Mouse (Mus musculus): ENCODE results near the gene Ctsa. TPM values are rescaled to one million over a fixed set of nuclear protein-coding genes. Genes with fewer than 3 reads are reported as not detected.

Ctsa gene
- 122 and 135 TPM in 2 replicates for polyA plus RNA-seq (2014; fragmentation: Nextera tagmentation; extraction: Ambion mirVana)

DNA sequence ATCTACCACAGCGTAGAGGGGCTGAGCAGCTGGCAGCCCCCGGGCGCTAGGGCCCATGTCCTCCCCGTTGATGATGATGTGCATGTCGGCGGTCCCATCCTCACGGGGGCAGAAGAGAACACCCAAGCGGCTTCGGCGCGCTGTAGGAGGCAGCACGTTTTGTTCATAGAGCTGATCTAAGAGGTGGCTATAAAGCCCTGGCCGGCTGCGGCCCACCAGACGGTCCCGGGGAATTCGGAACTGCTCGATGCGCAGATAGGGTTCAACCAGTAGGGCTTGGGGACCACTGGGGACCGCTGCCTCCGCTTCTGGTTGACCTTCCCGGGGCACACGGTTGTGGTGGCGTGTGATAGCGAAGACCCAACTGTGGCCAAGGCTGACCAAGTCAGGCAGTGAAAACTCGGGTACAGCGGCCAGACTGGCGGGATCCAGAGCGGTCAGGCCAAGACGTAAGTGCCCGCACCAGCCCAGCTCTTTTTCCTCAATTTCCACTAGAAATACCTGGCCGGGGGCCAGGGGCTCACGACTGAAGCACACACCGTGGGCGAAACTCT is at the start of gene Ctsa:
Ctsa (plus strand) TSS at position 126 of the 554 bp plus-strand sequence.
- Histone ChIP-seq H3K4me3 (ENCODE audit: low read length) (peak within 1 kb of the TSS; percentile 63), H3K4me1 (ENCODE audit: control insufficient read depth, insufficient read depth, low read length) (peaks cover 11% of the 10 kb centered on the region), H3K27ac (ENCODE audit: low read depth, low read length) (peak within 1 kb of the TSS; percentile 83), H3K9ac (ENCODE audit: low read depth, low read length) (peak within 1 kb of the TSS; percentile 63), H3K36me3 (ENCODE audit: control insufficient read depth, insufficient read depth, low read length) (peaks cover 23% of the 10 kb centered on the region), H3K4me2 (replicated peaks; ENCODE audit: low read depth, low read length) (peak within 1 kb of the TSS; percentile 95), H3K9me3 (ENCODE audit: control insufficient read depth, low read length) (no peaks in the 10 kb centered on the region), H3K27me3 (ENCODE audit: control insufficient read depth, insufficient read depth, low read length) (no peaks in the 10 kb centered on the region)
- WGBS: under 1% methylated on average over 35 of the region's 35 CpGs
- ATAC-seq (ENCODE audit: low FRiP score, low TSS enrichment): peak; percentile 75

DNA sequence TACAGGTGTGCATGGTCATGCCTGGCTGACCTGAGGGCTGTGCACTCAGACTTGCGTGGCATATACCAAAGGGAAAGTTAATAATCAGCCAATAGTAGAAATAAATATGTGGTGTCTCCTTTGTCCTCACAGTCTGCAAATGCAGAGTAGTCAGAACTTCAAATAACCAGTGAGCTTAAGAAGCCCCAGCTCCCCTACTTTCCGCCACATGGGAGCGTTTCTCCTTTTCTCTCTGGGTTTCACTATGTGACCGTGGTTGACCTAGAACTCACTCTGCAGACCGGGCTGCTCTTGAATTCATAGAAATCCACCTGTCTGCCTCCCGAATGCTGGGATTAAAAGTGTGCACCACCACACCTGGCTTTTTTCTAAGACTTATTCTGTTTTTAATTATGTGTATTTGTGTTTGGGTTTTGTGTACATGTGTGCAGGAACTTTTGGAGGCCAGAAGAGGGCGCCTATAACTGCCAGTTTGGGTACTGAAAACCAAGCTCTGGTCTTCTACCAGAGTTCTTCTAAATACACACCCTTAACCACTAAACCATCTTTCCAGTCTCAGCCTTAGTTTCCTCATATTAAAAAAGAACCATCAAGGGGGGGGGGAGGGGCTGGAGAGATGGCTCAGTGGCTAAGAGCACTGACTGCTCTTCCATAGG is 48.6 kb upstream of the Ctsa start:
- ATAC-seq (ENCODE audit: low FRiP score, low TSS enrichment): no peak
- no peaks in the 10 kb centered on the region for H3K9me3 ChIP-seq (ENCODE audit: control insufficient read depth, low read length)
- H3K27me3 ChIP-seq (ENCODE audit: control insufficient read depth, insufficient read depth, low read length): no peaks in the 10 kb centered on the region
- no peak overlapping the region for H3K4me2 ChIP-seq (replicated peaks; ENCODE audit: low read depth, low read length)
- H3K9ac ChIP-seq (ENCODE audit: low read depth, low read length): no peak overlapping the region
- no peak overlapping the region for H3K4me3 ChIP-seq (ENCODE audit: low read length)
- no peak overlapping the region for H3K27ac ChIP-seq (ENCODE audit: low read depth, low read length)
- 78% methylated on average over 7 of the region's 7 CpGs for WGBS
- peaks cover 13% of the 10 kb centered on the region; the same call in 1 of the 2 replicates for H3K4me1 ChIP-seq (ENCODE audit: control insufficient read depth, insufficient read depth, low read length)
- H3K36me3 ChIP-seq (ENCODE audit: control insufficient read depth, insufficient read depth, low read length): peaks cover 3% of the 10 kb centered on the region; the same call in 1 of the 2 replicates

DNA sequence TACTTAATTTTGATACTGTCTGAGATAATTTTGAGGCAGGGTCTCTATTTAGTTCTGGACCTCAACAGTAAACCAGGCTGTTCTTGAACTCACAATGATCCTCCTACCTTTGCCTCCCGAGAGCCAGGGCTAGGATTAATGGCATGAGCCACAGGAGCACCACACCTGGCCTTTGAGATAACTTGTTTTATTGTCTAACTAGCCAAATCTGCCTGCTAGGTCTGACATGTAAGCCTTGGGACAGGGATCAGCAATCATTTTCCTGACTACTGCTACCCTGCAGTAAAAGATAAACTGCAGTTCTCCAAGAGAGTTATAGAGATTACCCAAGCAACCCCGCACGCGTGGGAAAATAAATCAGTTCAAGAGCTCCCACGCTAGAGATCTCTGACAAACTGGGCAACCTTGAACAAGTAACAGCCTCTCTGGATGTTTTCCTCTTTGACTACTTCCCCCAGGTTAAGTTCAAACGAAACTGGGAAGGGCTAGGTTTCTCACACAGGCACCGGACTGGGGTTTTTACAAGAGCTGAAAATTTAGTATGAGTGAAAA is 47.7 kb upstream of the Ctsa start:
- Histone ChIP-seq H3K4me3 (ENCODE audit: low read length) (peak overlapping the region; percentile 71), H3K9ac (ENCODE audit: low read depth, low read length) (peak overlapping the region; percentile 78), H3K4me2 (replicated peaks; ENCODE audit: low read depth, low read length) (peak overlapping the region; percentile 93), H3K36me3 (ENCODE audit: control insufficient read depth, insufficient read depth, low read length) (peaks cover 5% of the 10 kb centered on the region; the same call in 1 of the 2 replicates), H3K27me3 (ENCODE audit: control insufficient read depth, insufficient read depth, low read length) (no peaks in the 10 kb centered on the region), H3K4me1 (ENCODE audit: control insufficient read depth, insufficient read depth, low read length) (peaks cover 13% of the 10 kb centered on the region; the same call in 1 of the 2 replicates), H3K27ac (ENCODE audit: low read depth, low read length) (peak overlapping the region; percentile 83), H3K9me3 (ENCODE audit: control insufficient read depth, low read length) (no peaks in the 10 kb centered on the region)
- 5% methylated on average over 7 of the region's 7 CpGs for WGBS
- ATAC-seq (ENCODE audit: low FRiP score, low TSS enrichment): no peak

DNA sequence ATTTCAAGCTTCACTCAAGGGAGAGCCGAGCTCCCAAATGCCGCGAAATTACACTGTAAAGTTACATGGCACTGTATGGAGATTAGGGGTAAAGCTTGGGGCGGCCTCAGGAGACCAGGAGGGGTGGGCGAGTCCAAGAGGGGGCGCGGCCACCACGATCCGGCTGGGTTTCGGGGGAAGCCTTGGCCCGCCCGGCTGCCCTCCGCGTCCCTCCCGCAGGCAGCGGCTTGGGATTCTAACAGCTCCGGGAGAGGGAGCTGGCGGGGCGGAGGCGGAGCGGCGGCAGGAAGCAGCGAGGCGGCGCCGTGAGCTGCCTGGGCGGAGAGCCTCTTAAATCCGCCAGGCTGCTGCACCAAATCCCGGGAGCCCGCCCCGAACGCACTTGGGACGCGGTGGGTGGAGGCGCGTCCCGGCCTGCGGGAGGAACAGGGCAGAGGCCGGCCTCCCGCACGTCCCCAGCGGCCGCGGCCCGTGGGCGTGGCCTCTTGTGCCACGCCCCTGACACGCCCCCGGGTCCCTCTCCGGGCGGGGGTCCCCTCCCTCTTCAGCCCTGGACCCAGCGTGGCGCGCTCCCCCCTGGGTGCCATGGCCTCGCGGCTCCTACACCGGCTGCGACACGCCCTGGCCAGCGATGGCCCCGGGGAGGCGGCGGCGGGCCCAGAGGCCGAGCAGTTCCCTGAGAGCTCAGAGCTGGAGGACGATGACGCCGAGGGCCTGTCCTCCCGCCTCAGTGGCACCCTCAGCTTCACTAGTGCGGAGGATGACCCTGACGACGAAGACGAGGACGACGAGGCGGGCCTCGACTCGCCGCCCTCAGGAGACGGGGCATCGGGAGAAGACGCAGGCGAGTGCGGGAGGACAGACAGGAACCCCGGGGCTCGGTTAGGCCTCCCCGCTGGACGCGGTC is 46.9 kb upstream of the Ctsa start, which contains the start of gene Snx21:
Snx21 (plus strand) TSS at position 343 of the 907 bp plus-strand sequence.
- peak; percentile 92 for ATAC-seq (ENCODE audit: low FRiP score, low TSS enrichment)
- Histone ChIP-seq H3K9me3 (ENCODE audit: control insufficient read depth, low read length) (no peaks in the 10 kb centered on the region), H3K4me1 (ENCODE audit: control insufficient read depth, insufficient read depth, low read length) (peaks cover 13% of the 10 kb centered on the region; the same call in 1 of the 2 replicates), H3K9ac (ENCODE audit: low read depth, low read length) (peak within 1 kb of the TSS; percentile 78), H3K27me3 (ENCODE audit: control insufficient read depth, insufficient read depth, low read length) (no peaks in the 10 kb centered on the region), H3K4me3 (ENCODE audit: low read length) (peak within 1 kb of the TSS; percentile 71), H3K27ac (ENCODE audit: low read depth, low read length) (peak within 1 kb of the TSS; percentile 83), H3K4me2 (replicated peaks; ENCODE audit: low read depth, low read length) (peak within 1 kb of the TSS; percentile 93), H3K36me3 (ENCODE audit: control insufficient read depth, insufficient read depth, low read length) (peaks cover 9% of the 10 kb centered on the region; the same call in 1 of the 2 replicates)
- WGBS: under 1% methylated on average over 82 of the region's 89 CpGs

DNA sequence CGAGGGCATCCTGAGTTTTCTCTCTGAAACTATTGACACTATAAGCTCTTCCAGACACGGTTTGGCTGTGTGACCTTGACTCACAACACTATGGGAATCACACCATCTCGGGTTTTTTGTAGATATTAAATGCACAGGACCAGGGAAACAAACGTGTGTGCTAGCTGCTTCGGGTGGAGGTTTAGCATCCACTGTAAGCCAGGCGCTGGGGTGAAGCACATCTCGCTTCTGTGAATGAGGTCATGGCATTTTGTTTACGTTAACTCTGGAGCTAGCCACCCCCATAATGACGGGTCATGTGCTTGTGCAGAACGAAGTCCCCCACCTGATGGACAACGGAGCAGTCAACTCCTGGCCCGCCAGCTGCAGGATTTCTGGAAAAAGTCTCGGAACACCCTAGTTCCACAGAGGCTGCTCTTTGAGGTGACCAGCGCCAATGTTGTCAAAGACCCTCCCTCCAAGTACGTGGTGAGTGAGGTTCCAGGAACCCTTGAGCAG is 46.2 kb upstream of the Ctsa start:
- Histone ChIP-seq H3K4me2 (replicated peaks; ENCODE audit: low read depth, low read length) (peak overlapping the region; percentile 93), H3K4me1 (ENCODE audit: control insufficient read depth, insufficient read depth, low read length) (peaks cover 13% of the 10 kb centered on the region; the same call in 1 of the 2 replicates), H3K27me3 (ENCODE audit: control insufficient read depth, insufficient read depth, low read length) (no peaks in the 10 kb centered on the region), H3K4me3 (ENCODE audit: low read length) (peak overlapping the region; percentile 71), H3K36me3 (ENCODE audit: control insufficient read depth, insufficient read depth, low read length) (peaks cover 15% of the 10 kb centered on the region; the same call in 1 of the 2 replicates), H3K9me3 (ENCODE audit: control insufficient read depth, low read length) (no peaks in the 10 kb centered on the region), H3K27ac (ENCODE audit: low read depth, low read length) (peak overlapping the region; percentile 83; the same call in 1 of the 2 replicates), H3K9ac (ENCODE audit: low read depth, low read length) (peak overlapping the region; percentile 78)
- peak; percentile 7; the same call in 1 of the 2 replicates for ATAC-seq (ENCODE audit: low FRiP score, low TSS enrichment)
- 7% methylated on average over 15 of the region's 15 CpGs for WGBS

DNA sequence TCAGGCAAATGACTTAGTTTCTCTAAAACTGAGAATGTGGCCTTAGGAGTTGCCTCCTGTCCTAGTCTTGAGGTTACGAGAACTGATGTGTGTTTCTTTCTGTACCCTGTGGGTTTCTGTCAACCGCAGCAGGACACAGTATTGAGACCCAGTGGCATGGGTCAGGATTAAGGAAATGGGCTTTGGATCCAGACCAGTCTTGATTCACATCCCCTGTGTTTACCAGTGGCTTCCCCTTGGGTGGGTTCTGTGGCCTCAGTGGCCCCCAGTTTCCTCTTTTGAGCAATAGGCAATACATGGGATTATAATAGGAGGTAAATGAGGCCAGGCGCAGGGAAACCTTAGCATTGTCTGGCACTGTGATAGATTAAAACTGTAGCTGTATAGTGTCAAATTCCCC is 45.6 kb upstream of the Ctsa start:
- ATAC-seq (ENCODE audit: low FRiP score, low TSS enrichment): no peak
- Histone ChIP-seq H3K36me3 (ENCODE audit: control insufficient read depth, insufficient read depth, low read length) (peaks cover 21% of the 10 kb centered on the region), H3K27me3 (ENCODE audit: control insufficient read depth, insufficient read depth, low read length) (no peaks in the 10 kb centered on the region), H3K27ac (ENCODE audit: low read depth, low read length) (no peak overlapping the region), H3K4me1 (ENCODE audit: control insufficient read depth, insufficient read depth, low read length) (peaks cover 13% of the 10 kb centered on the region; the same call in 1 of the 2 replicates), H3K9me3 (ENCODE audit: control insufficient read depth, low read length) (no peaks in the 10 kb centered on the region), H3K4me2 (replicated peaks; ENCODE audit: low read depth, low read length) (peak overlapping the region; percentile 93), H3K4me3 (ENCODE audit: low read length) (peak overlapping the region; percentile 71), H3K9ac (ENCODE audit: low read depth, low read length) (peak overlapping the region; percentile 78)
- WGBS: 90% methylated on average over 3 of the region's 3 CpGs

DNA sequence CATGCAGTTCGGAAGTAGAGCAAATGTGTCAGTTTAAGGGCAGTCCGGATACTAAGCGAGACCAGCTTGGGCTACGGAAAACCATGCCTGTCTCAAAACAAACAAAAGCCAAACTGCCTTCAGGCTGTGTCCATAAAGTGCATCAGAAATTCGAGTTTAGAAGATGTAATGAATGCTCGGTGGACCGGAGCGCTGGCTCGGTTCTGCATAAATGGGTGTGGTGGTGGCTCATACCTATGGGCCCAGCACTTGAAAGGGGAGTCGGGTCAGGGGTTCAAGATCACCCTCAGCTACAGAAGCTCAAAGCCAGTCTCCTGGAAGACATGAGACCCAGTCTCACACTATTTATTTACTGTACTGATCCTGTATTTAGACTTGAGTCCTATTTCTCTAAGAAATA is 44.9 kb upstream of the Ctsa start:
- Histone ChIP-seq H3K27ac (ENCODE audit: low read depth, low read length) (no peak overlapping the region), H3K9ac (ENCODE audit: low read depth, low read length) (no peak overlapping the region), H3K27me3 (ENCODE audit: control insufficient read depth, insufficient read depth, low read length) (no peaks in the 10 kb centered on the region), H3K4me1 (ENCODE audit: control insufficient read depth, insufficient read depth, low read length) (peaks cover 13% of the 10 kb centered on the region; the same call in 1 of the 2 replicates), H3K9me3 (ENCODE audit: control insufficient read depth, low read length) (no peaks in the 10 kb centered on the region), H3K4me2 (replicated peaks; ENCODE audit: low read depth, low read length) (no peak overlapping the region), H3K36me3 (ENCODE audit: control insufficient read depth, insufficient read depth, low read length) (peaks cover 28% of the 10 kb centered on the region), H3K4me3 (ENCODE audit: low read length) (no peak overlapping the region)
- 72% methylated on average over 10 of the region's 10 CpGs for WGBS
- ATAC-seq (ENCODE audit: low FRiP score, low TSS enrichment): no peak

DNA sequence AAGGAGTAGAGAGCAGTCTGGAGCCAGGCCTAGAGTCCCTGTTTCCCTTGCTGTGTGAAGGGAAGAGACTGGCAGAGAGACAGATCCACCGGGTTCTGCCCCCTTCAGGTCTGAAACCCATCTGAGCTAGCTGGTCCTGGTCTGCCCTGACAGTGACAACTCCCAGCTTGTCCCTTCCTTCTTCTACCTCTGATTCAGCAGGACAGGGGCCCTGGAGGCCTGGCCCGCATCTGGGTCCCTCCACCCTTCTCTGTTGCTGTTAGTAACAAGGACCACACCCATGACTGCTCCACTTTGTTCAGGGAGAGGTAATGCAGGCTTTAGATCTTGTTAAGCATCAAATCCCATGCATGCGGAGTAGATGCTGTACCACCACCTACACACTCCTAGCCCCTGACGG is 44.3 kb upstream of the Ctsa start:
- no peak overlapping the region for H3K4me2 ChIP-seq (replicated peaks; ENCODE audit: low read depth, low read length)
- 65% methylated on average over 4 of the region's 4 CpGs for WGBS
- peaks cover 32% of the 10 kb centered on the region for H3K36me3 ChIP-seq (ENCODE audit: control insufficient read depth, insufficient read depth, low read length)
- H3K9me3 ChIP-seq (ENCODE audit: control insufficient read depth, low read length): no peaks in the 10 kb centered on the region
- no peak overlapping the region for H3K27ac ChIP-seq (ENCODE audit: low read depth, low read length)
- H3K27me3 ChIP-seq (ENCODE audit: control insufficient read depth, insufficient read depth, low read length): no peaks in the 10 kb centered on the region
- peaks cover 13% of the 10 kb centered on the region; the same call in 1 of the 2 replicates for H3K4me1 ChIP-seq (ENCODE audit: control insufficient read depth, insufficient read depth, low read length)
- no peak overlapping the region for H3K9ac ChIP-seq (ENCODE audit: low read depth, low read length)
- H3K4me3 ChIP-seq (ENCODE audit: low read length): no peak overlapping the region
- no peak for ATAC-seq (ENCODE audit: low FRiP score, low TSS enrichment)
